8 mouse cellular contexts compared by ENCODE assay signal in the genomic region with DNA sequence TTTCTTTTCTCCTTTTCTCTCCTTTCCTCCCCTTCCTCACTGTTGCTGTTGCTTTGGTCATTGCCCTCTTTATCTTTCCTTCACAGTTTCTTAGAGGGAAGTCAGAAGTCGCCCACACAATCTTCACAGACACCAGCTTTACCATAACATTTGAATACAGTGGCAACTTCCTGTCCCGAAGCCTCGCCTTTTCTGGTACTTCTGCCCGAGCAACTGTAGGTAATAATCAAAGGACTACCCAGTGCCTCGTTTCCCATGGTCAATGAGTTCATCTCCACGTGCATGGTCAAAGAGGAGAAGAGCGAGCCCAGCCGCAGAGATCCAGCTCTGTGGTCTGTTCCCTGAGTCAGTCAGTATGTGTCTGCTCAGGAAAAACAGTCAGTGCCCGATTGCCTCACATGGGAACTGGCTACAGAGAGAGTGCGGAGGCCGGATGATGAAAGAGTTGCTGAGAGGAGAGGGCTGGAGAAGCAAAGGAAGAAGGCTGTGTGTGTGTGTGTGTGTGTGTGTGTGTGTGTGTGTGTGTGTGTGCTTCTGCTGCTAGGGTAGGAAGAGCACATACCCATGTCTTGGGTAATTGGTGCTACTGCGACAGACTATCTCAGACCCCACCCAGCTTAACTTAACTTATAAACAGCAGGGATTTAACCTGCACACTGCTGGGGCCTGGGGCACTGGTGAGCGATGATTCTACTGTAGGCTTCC.
DNase-seq lines count a peak whose midpoint lies in the region; ATAC-seq and TF ChIP-seq lines count a peak whose summit lies in the region.

No protein-coding gene starts in this region.

- H3K36me3 ChIP-seq in heart, postnatal 0 days (replicated peaks; ENCODE audit: control insufficient read depth, insufficient read depth, low read length), result no peaks in the 10 kb centered on the region

- H3K9me3 ChIP-seq in heart, postnatal 0 days (replicated peaks; ENCODE audit: control insufficient read depth, low read length), result 0 out of 2 replicates have a peak, but pooled peaks cover 3% of the 10 kb centered on the region

- peak overlapping the region; percentile 63; the same call in 1 of the 2 replicates for H3K27ac ChIP-seq in heart, postnatal 0 days (ENCODE audit: low read depth)

- H3K27me3 ChIP-seq in heart, postnatal 0 days (ENCODE audit: control insufficient read depth, insufficient read depth, low read length), result no peaks in the 10 kb centered on the region

- peak; percentile 90 for DNase-seq in CD4-positive helper T cell, adult 2 months (ENCODE audit: low read depth, low spot score)
- peak; percentile 11 for DNase-seq in Muller cell, postnatal 12 days (ENCODE audit: inconsistent ontology term)
- no peak for DNase-seq in heart, postnatal 0 days (ENCODE audit: low spot score)
- DNase-seq in lung, postnatal 36 days, result peak; percentile 85
- DNase-seq in thymus, postnatal 4 days, result peak; percentile 66
- DNase-seq in embryo, embryonic 9.5 days (ENCODE audit: extremely low spot score), result no peak
- DNase-seq in embryo, embryonic 10 days (ENCODE audit: low spot score), result no peak
- DNase-seq in embryo, embryonic 11 days, result no peak

- no peak for TF ChIP-seq CTCF in heart, postnatal 0 days (IDR thresholded peaks at IDR 0.05; ENCODE audit: low read depth)

- WGBS in heart, postnatal 0 days, result 47% methylated on average over 13 of the region's 13 CpGs

- no peak overlapping the region for H3K4me3 ChIP-seq in heart, postnatal 0 days (ENCODE audit: low read depth, low read length)

- no peak overlapping the region for H3K4me2 ChIP-seq in heart, postnatal 0 days (ENCODE audit: low read depth, low read length)

- ATAC-seq in heart, postnatal 0 days (ENCODE audit: insufficient read depth, low read depth), result peak; percentile 63; the same call in 1 of the 2 replicates

- H3K4me1 ChIP-seq in heart, postnatal 0 days (ENCODE audit: control insufficient read depth, insufficient read depth), result 0 out of 2 replicates have a peak, but pooled peaks cover 7% of the 10 kb centered on the region

- no peak overlapping the region for H3K9ac ChIP-seq in heart, postnatal 0 days (replicated peaks; ENCODE audit: low read depth, low read length)

- no peak for TF ChIP-seq EP300 in heart, postnatal 0 days (IDR thresholded peaks at IDR 0.05; ENCODE audit: low read depth)

Comparison
In these comparisons a context has a peak if more than half of its experiments do, and no peak if none do; other contexts are left out.
1. DNase-seq: peak in CD4-positive helper T cell, adult 2 months (single experiment), Muller cell, postnatal 12 days (single experiment), lung, postnatal 36 days (single experiment) and thymus, postnatal 4 days (single experiment); none in heart, postnatal 0 days (single experiment), embryo, embryonic 9.5 days (single experiment), embryo, embryonic 10 days (single experiment) and embryo, embryonic 11 days (single experiment).